Mouse (Mus musculus): ENCODE data around the gene Dlg1. TPM values are rescaled to one million over a fixed set of nuclear protein-coding genes. Genes with fewer than 3 reads are reported as not detected.

Gene Dlg1
- polyA plus RNA-seq (2015; fragmentation: Nextera tagmentation; extraction: Ambion mirVana): 13.4 and 13.9 TPM in 2 replicates

GRCm38 (mm10) chr16:31663379-31664286 is at the start of gene Dlg1:
Dlg1 (plus strand) TSS chr16:31663443.

GRCm38 (mm10) chr16:31878573-31879257 is 215.5 kb downstream of the Dlg1 start, which contains the start of gene Meltf:
Meltf (plus strand) TSS chr16:31878810.

Other genes starting within 250 kb of the Dlg1 start
- gene Bdh1, start 241.2 kb upstream of the Dlg1 start, polyA plus RNA-seq (2015; fragmentation: Nextera tagmentation; extraction: Ambion mirVana): 132 and 150 TPM in 2 replicates
- gene Meltf, start 215.4 kb downstream of the Dlg1 start, polyA plus RNA-seq (2015; fragmentation: Nextera tagmentation; extraction: Ambion mirVana): 0.18 and 0.24 TPM in 2 replicates